Mouse (Mus musculus) heart, adult 2 months (tissue): ENCODE data around the gene Bap1.

ENCODE experiments used
- CTCF ChIP-seq: fragments of 200-600 bp; IDR thresholded peaks from 2 replicates; pipeline ENCODE4 v1.8.1; 2022; ENCODE audit warnings: antibody characterized with exemption, mild to moderate bottlenecking, moderate library complexity
- POLR2A ChIP-seq: fragments of 200-500 bp; IDR thresholded peaks from 2 replicates; pipeline ENCODE4 v1.6.1; 2011; ENCODE audit warnings: mild to moderate bottlenecking, low read depth, low read length, control low read depth; ENCODE audit not compliant: insufficient read depth

DNA sequence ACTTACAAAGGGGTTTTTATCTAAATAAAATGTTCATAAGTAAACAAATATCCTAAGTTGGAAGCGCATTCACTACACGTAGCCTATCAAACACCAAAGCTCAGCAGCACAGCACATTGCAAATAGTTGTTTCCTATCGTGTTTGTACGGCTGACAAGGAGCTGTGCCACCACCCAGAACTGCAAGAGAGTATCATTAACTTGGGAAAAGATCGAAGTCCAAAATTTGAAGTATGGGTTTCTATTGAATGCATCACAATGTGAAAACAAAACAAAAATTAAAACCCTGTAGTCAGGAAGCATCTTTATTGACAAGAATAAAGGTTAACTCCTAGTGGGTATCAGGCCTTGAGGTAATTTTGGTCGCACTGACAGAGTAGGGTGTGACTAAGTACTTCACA, 2.9 kb upstream of the Bap1 start:
- TF ChIP-seq POLR2A (no peak), CTCF (no peak)
